Mouse (Mus musculus): ENCODE data around the gene Homer1. TPM values are rescaled to one million over a fixed set of nuclear protein-coding genes. Genes with fewer than 3 reads are reported as not detected.

The Homer1 gene
- total RNA-seq, 2 experiments from 2014 or later, result 284 to 371 TPM

GRCm38 (mm10) chr13:93332491-93332890, 33.1 kb downstream of the Homer1 start:
- peak in 1 of 2 experiments; percentile 43 for DNase-seq (ENCODE audit: low spot score in 2 of 2)
- intact Hi-C loops (cut with DNase I), result no loop called here

- intact Hi-C loops (cut with DNase I), result no loop called here
- DNase-seq (ENCODE audit: low spot score in 2 of 2), result no peak
Observed at GRCm38 (mm10) chr13:93335337-93335736, 35.9 kb downstream of the Homer1 start.

DNA sequence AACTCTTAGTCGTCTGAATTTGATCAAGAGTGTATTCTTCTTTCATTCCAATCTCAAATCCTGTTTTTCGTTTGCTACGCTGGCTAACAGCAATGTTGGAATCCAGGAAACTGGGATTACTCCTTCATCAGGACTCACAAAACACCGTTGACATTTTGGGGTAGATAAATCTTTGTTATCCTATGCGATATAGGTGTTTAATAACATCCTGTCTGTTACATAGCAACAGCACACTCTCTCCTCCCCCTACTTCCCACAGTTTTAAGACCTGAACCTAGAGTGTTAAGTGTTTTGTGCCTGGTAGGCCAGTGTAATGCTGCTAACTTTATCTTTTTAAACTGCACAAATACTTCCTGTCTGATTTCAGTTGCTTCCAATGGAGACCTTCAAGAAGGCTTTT, 39.0 kb downstream of the Homer1 start:
- intact Hi-C loops (cut with DNase I), result no loop called here
- DNase-seq (ENCODE audit: low spot score in 2 of 2), result no peak

GRCm38 (mm10) chr13:93340555-93341278, 41.3 kb downstream of the Homer1 start:
- intact Hi-C loops (cut with DNase I), result no loop called here
- DNase-seq (ENCODE audit: low spot score in 2 of 2), result no peak

GRCm38 (mm10) chr13:93342641-93343040, 43.2 kb downstream of the Homer1 start:
- intact Hi-C loops (cut with DNase I), result no loop called here
- no peak for DNase-seq (ENCODE audit: low spot score in 2 of 2)

DNA sequence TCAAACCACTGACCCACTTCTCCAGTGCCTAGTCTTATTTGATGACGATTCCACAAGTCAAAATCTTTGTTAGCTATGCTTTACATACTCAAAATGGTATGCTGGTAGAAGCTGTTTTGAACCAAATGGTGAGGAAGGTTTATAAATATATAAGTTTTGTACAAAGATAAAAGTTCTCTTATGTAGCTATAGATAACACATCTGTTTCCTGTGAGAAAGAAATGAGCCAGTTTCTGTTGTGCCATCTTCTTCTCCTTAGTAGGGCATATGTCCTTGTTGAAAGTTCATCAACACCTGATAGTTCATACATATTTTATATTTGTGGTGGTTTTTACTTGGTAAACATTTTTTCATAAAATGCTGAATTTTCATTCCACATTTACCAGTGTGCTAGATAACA, 45.0 kb downstream of the Homer1 start:
- intact Hi-C loops (cut with DNase I), result no loop called here

GRCm38 (mm10) chr13:93345854-93346253, 46.4 kb downstream of the Homer1 start:
- intact Hi-C loops (cut with DNase I), result no loop called here
- DNase-seq (ENCODE audit: low spot score in 2 of 2), result no peak

More for the DNA sequence above, 45.0 kb downstream of the Homer1 start:
- no peak for DNase-seq (ENCODE audit: low spot score in 2 of 2)

- DNase-seq (ENCODE audit: low spot score in 2 of 2), result no peak
- intact Hi-C loops (cut with DNase I), result no loop called here
Observed at GRCm38 (mm10) chr13:93352030-93352429, 52.6 kb downstream of the Homer1 start.

DNA sequence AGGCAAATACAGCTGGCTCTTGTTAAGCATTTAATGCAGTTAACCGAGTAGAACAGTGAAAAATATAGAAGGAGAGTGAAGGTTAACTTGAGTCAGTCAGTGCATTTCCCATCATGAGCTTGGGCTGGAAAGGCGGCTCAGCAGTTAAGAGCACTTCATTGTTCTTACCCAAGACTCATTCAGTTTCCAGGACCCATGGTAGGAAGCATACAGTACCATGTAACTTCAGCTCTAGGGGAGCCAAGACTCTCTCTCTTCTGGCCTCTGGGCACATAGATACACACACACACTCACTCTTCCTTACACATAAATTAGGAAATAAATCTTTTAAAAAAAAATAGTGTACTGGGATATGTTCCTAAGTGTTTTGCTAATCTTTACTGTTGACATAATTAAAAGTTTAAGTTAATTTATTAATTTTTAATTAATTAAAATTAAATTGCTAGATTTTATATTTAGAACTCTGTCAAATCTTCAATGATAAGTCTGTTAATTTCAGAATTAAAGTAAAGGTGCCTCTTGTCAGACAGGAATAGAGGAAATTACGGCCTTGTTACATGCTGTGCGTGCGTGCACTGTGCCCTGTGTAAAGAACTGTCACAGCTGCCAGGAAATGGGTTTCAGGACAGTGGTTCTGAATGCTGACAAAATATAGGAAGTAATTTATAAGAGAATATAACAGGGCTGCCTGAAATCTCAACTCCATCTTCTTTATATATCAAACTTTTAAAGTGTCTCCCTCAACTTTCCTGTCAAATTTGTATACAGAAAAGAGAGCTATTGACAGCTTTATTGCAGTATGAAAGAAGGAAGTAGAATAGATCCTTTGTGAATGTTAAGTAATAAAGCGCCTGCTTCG, 55.2 kb downstream of the Homer1 start:
- no peak for DNase-seq (ENCODE audit: low spot score in 2 of 2)
- intact Hi-C loops (cut with DNase I), result no loop called here

- DNase-seq (ENCODE audit: low spot score in 2 of 2), result no peak
- intact Hi-C loops (cut with DNase I), result no loop called here
Observed at GRCm38 (mm10) chr13:93355279-93355587, 55.8 kb downstream of the Homer1 start.

- intact Hi-C loops (cut with DNase I), result no loop called here
- DNase-seq (ENCODE audit: low spot score in 2 of 2), result no peak
Observed at GRCm38 (mm10) chr13:93358522-93358921, 59.1 kb downstream of the Homer1 start.

DNA sequence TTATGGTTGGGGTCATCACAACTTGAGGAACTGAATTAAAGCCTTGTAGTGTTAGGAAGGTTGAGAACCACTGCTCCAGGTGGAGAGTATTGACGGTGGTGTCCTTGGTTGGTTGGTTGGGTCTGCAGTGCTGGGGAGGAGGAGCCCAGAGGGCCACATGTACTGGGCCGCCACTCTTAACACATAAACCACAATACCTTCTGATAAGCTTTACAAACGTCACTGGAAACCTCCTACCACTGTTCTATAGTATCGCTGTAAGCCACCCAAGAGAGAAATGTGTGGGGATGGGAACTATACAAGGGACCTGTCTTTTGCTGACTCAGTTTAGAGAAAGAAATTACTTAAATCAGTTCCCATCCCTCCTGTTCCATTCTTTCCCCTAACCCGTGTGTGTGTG, 68.1 kb downstream of the Homer1 start:
- DNase-seq (ENCODE audit: low spot score in 2 of 2), result no peak
- intact Hi-C loops (cut with DNase I), result no loop called here

DNA sequence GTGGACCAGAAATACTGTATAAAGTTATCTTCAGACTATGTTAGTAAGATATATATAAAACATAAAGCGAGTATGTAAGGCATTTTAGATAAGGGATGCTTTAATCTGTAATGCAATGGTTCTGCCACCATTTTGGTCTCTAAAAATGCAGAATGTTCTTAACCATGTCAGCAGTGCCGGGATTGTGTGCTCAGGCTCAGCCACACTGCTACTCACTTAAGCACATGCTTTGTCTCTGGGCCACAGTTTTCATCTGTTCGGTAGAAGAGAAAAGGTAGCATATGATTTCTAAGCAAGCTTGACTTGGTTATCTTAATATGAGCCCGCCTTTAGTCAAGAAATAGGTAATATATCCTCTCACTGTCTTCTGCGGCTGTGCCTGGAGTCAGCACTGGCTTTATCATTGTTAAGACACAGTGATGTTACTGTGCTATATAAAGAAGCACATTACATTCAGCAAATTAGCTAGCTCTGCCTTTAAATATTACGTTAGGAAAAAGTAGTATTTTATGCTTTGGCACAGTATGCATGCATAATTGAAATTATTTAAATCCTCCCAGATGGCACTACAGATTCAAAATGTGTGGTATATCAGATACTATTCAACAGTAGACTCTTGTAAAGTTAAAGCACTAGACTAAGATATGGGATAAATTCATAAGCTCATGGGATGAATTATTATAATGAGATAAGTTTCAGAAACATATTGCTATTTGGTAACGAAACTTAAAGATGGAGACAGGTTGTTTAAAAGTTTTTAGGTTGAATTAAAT, 69.6 kb downstream of the Homer1 start:
- no peak for DNase-seq (ENCODE audit: low spot score in 2 of 2)
- intact Hi-C loops (cut with DNase I), result no loop called here

- intact Hi-C loops (cut with DNase I), result no loop called here
- DNase-seq (ENCODE audit: low spot score in 2 of 2), result no peak
Observed at GRCm38 (mm10) chr13:93374457-93374856, 75.0 kb downstream of the Homer1 start.

DNA sequence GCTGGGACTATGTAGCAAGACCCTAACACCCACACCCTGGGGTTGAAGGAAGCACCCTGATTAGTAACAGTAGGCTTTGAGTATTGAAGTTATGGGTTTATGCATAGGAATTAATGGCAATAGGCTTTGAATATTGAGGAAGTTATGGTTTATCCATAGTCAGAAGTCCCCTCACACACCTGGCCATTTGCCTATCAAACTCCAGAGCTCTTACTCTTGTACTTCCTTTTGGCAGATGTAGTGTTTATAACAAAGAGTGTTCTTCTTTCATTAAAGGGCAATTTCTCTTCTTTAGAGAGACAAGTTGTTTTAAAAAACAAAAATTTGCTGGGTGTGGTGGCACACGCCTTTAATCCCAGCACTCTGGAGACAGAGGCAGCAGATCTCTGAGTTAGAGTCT, 79.1 kb downstream of the Homer1 start:
- DNase-seq (ENCODE audit: low spot score in 2 of 2), result no peak
- intact Hi-C loops (cut with DNase I), result no loop called here

DNA sequence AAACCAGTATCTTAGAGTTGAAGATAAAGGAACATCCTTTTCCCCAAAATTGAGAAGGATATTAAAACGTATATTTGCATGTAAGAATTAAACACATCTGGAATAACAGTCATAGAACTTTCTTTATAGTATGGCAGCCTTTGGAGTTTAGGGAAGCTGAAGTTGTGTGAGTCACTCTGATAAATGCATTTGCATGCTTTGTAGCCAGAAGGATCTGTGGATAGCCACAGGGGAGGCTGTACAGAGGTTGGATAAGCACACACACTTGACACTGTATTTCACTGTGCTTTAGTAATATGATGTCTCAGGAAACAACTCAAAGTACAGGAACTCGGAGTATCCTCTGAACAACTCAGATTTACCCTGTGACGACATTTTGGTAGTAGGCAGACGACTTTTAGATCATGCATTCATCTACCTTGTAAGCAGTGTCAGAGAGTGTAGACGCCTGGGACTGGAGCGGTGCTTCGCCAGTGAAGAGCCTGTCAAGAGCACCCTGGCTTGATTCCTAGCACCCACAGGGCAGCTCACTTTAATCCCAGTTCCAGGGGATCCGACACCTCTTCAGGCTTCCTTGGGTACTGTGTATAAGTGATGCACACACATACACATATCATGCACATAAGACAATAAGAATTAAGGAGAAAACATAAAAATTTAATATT, 81.1 kb downstream of the Homer1 start:
- intact Hi-C loops (cut with DNase I), result no loop called here
- no peak for DNase-seq (ENCODE audit: low spot score in 2 of 2)

DNA sequence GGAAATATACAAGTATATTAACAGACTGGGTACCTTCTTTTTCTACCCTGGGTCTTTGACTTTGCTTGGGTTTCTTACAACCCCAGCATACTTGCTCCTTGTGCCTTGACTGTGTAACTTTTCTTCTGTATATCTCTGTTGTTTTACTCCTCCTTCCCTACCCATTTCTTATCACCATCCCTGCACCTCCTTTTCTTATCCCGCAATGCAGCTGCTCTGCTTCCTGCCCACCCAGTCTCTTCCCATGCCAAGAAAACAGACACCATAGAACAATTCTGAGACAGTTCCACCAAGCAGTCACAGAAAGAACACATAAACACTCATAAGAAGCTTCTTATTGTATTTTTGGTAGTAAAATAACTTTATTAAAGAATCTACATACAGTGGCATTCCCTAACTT, 81.9 kb downstream of the Homer1 start:
- no peak for DNase-seq (ENCODE audit: low spot score in 2 of 2)
- intact Hi-C loops (cut with DNase I), result no loop called here

GRCm38 (mm10) chr13:93383092-93383491, 83.7 kb downstream of the Homer1 start:
- no peak for DNase-seq (ENCODE audit: low spot score in 2 of 2)
- intact Hi-C loops (cut with DNase I), result no loop called here

- intact Hi-C loops (cut with DNase I), result no loop called here
- no peak for DNase-seq (ENCODE audit: low spot score in 2 of 2)
Observed at GRCm38 (mm10) chr13:93383620-93384019, 84.2 kb downstream of the Homer1 start.

- DNase-seq (ENCODE audit: low spot score in 2 of 2), result no peak
- intact Hi-C loops (cut with DNase I), result no loop called here
Observed at GRCm38 (mm10) chr13:93384481-93384880, 85.0 kb downstream of the Homer1 start.

All from left cerebral cortex, postnatal 36 days (tissue).